Mouse (Mus musculus): ENCODE measurements around the gene Inhbe. TPM values are rescaled to one million over a fixed set of nuclear protein-coding genes. Genes with fewer than 3 reads are reported as not detected.

The Inhbe gene
- polyA plus RNA-seq, 1 experiment from 2014 or later: not detected

DNA sequence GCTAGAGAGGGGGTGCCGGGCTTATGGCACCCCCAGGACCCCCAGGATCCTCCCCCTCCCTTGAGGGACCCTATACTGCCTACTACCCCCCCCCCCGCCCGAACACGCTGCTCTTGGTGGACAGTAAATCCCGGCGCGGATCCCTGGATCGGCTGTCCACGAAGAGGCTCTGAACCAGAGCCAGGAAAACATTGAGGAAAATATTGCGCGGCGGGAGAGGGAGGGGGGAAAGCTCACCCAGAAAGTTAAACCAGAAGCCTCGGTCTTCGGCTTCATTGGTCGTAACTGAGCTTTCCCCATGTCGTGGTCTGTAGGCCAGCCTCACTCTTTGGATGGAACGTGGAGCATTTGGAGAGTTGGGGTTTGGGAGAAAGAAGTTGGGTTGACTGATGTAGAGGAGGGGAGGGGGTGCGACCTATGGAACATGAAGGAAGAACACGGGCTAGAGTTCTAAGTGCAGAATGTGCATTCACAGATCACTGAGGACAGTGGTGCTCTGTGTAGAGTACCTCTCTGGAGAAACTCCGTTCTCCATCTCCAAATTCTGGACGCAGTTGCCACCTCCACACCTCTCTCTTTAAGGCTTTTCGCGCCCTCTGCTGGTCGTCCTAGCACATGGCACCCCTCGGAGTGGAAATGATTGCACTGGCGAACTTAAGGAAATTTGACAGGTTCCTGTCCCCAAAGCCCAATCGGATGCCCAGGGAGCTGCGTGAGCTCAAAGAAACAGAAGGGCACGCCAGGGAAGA, 12.1 kb downstream of the Inhbe start, which contains the start of gene Gli1:
Gene Gli1, minus strand, starts transcription at position 84 of the 749 bp plus-strand sequence.
- peak; percentile 57 for ATAC-seq (replicated peaks; ENCODE audit: low FRiP score)
- Histone ChIP-seq H3K4me3 (replicated peaks) (peak within 1 kb of the TSS; percentile 61), H3K36me3 (peaks cover 9% of the 10 kb centered on the region), H3K27me3 (peaks cover 17% of the 10 kb centered on the region), H3K27ac (peak within 1 kb of the TSS; percentile 93), H3K4me1 (peaks cover 38% of the 10 kb centered on the region), H3K9me3 (replicated peaks) (no peaks in the 10 kb centered on the region), H3K9ac (peak within 1 kb of the TSS; percentile 53), H3K4me2 (peak within 1 kb of the TSS; percentile 97)
- under 1% methylated on average over 29 of the region's 29 CpGs for WGBS

DNA sequence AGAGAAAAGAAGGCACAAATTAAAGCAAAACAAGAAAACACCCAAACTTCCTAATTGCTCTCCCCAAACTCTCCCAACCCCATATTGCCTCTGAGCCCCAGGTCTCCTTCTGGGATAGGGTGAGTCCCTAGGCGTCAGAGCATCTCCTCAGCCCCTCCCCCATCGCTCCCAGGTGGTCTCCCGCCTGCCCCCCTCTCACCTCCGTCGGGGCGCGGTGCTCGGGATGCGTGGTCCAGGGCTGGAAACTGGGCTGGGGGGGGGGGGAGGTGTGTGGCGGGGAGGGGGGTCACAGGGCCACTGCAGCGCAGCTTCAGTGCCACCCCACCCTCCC, 12.9 kb downstream of the Inhbe start:
- H3K4me1 ChIP-seq: peaks cover 38% of the 10 kb centered on the region
- H3K4me3 ChIP-seq (replicated peaks): peak overlapping the region; percentile 61
- no peaks in the 10 kb centered on the region for H3K9me3 ChIP-seq (replicated peaks)
- H3K4me2 ChIP-seq: peak overlapping the region; percentile 97
- no peak for ATAC-seq (replicated peaks; ENCODE audit: low FRiP score)
- H3K27ac ChIP-seq: peak overlapping the region; percentile 93
- 0% methylated on average over 10 of the region's 11 CpGs for WGBS
- peaks cover 16% of the 10 kb centered on the region for H3K36me3 ChIP-seq
- H3K27me3 ChIP-seq: peaks cover 17% of the 10 kb centered on the region
- H3K9ac ChIP-seq: peak overlapping the region; percentile 53

DNA sequence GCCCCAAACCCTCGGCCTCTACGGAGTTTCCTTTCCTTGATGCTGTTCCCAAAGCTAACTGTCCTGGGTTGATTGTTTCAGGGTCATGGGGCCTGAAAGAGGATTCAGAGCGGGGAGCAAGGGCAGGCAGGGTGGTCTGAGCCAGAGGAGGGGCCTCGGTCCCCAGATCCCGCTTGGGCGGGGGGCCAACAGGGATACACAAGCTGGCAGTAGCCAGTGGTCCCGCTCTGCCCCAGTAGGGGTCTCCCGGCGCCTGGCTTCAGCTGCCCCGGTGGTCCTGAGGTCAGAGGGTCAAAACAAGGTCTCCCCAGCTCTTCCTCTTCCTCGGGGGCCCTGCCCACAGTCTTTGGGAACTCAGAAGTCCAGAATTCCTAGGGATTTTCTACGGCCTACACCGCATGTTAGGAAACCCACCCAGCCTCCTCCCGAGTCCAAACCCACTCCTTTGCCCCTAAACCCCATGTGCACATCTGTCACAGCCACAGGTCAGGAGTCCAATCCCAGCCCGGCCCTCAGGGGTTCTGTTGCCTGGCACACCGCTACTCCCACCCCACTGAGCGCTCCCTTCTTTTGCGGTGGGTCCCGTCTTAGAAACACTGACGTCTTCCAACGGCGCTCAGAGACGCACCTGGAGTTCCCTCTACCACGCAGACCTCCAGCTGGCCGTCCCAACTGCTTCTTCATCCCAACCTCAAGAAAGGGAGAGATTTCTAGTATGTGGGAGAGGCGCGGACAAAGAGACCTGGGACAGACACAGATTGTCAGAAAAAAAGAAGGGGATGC, 13.4 kb downstream of the Inhbe start:
- under 1% methylated on average over 27 of the region's 27 CpGs for WGBS
- H3K9ac ChIP-seq: peak overlapping the region; percentile 53
- H3K36me3 ChIP-seq: peaks cover 21% of the 10 kb centered on the region
- H3K27ac ChIP-seq: peak overlapping the region; percentile 93
- peaks cover 38% of the 10 kb centered on the region for H3K4me1 ChIP-seq
- peaks cover 17% of the 10 kb centered on the region for H3K27me3 ChIP-seq
- peak overlapping the region; percentile 61 for H3K4me3 ChIP-seq (replicated peaks)
- ATAC-seq (replicated peaks; ENCODE audit: low FRiP score): no peak; the same call in 1 of the 2 replicates
- no peaks in the 10 kb centered on the region for H3K9me3 ChIP-seq (replicated peaks)
- H3K4me2 ChIP-seq: peak overlapping the region; percentile 97

DNA sequence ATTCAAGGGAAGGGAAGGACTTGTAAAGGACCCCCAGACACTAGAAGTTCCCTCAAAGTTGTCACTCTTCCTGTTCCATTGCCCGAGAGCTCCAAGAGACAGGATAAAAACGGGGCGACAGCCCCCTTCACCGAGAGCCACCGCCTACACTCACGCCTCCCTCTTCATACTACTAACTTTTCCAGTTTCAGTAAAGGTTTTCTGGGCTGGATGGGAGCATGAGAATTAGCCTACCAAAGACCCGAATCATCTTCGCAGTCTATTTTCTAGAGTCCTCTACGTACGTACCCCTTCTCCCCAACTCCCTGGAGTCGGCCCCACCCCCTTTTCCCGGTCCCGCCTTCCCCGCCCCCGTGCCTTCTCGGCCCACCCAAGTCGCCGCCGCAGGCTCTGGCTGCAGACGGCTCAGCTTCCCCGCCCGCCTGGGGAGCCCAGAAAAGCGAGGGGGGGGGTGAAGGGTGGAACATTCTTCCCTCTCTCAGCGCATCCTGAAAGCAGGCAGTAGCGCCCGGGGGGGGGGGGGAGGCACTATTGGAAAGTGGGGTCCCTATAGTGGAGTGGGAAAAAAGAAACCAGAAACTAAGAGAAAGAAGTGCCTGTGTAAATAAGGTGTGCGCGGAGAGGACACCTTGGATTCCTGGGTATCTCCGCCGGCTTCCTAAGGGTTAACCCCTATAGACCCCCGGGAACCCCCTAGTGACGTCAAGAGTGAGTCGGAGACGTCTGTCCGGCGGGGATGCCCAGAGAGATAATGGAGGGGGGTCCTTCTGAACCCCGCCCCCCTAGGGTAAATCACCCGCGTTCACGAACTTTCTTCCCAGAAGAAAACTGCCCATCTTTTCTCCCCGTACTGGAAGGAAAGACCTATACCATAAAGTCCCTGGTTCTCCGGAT, 14.3 kb downstream of the Inhbe start:
- Histone ChIP-seq H3K36me3 (peaks cover 22% of the 10 kb centered on the region), H3K27me3 (peaks cover 17% of the 10 kb centered on the region), H3K4me1 (peaks cover 38% of the 10 kb centered on the region), H3K9ac (peak overlapping the region; percentile 53), H3K27ac (peak overlapping the region; percentile 93), H3K9me3 (replicated peaks) (no peaks in the 10 kb centered on the region), H3K4me3 (replicated peaks) (peak overlapping the region; percentile 61), H3K4me2 (peak overlapping the region; percentile 97)
- peak; percentile 55 for ATAC-seq (replicated peaks; ENCODE audit: low FRiP score)
- under 1% methylated on average over 41 of the region's 42 CpGs for WGBS

DNA sequence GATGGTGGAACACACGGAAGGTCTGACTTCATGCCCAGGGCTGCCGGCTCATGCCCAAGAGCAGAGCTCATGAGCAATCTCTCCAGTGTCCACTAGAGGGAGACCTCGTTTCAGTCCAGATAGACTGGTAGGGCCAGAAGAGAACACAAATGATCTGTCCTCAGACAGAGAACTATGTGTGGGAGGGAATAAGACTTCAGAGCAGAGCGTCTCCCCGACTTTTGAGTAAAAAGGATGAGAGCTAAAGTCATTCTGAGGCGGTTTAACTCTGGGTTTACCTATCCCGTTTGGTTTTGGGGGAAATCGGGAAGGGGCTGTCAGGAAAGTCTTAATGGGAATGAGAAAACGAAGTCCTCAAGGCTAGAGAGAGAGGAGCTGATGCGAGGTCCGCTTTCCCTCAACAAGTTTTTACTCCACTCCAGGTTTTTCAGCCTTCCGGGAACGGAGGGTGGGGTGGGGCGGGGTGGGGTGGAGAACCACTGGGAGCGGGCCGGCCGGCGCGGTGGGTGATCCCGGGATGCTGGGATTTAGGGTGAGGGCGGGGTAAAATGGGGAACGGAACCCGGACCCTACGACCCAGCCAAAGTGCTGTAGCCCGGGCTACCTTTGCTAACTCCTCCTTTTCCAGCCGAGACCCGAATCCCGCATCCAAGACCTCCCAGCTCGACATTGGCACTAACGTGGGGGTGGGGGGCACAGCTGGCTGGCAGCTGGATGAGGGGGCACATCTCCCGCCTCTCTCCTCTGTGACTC, 15.1 kb downstream of the Inhbe start:
- Histone ChIP-seq H3K4me2 (peak overlapping the region; percentile 97), H3K36me3 (peaks cover 25% of the 10 kb centered on the region), H3K27ac (peak overlapping the region; percentile 93), H3K9me3 (replicated peaks) (no peaks in the 10 kb centered on the region), H3K4me3 (replicated peaks) (peak overlapping the region; percentile 61), H3K9ac (peak overlapping the region; percentile 53), H3K4me1 (peaks cover 38% of the 10 kb centered on the region), H3K27me3 (peaks cover 17% of the 10 kb centered on the region)
- ATAC-seq (replicated peaks; ENCODE audit: low FRiP score): peak; percentile 68
- WGBS: under 1% methylated on average over 27 of the region's 31 CpGs

DNA sequence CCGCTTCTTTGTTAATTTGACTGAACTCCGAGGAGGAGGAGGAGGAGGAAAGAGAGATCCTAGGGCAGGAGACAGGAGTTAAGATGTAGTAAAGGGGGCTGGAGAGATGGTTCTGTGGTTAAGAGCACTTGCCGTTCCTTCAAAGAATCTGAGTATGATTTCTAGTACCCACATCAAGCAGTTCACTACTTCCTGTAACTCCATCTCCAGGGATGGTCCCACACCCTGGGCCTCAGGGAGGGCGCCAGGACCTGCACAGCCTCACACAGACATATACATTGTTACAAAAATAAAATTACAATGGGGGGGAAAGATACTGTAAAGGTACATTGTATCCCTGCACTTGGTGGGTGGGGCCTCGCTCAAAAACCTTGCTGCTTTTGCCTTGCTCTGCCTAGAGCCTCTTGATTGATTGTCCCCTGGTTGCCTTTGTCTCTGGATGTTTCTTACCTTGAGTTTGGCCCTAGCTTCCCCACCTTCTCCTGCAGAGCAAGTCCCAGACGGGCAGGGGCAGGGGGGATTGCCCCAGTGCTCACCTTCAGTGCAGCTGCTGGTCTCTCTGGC, 16.6 kb downstream of the Inhbe start:
- Histone ChIP-seq H3K4me2 (no peak overlapping the region), H3K9ac (no peak overlapping the region), H3K4me3 (replicated peaks) (no peak overlapping the region), H3K9me3 (replicated peaks) (no peaks in the 10 kb centered on the region), H3K27me3 (peaks cover 17% of the 10 kb centered on the region), H3K4me1 (peaks cover 37% of the 10 kb centered on the region), H3K36me3 (peaks cover 37% of the 10 kb centered on the region), H3K27ac (no peak overlapping the region)
- ATAC-seq (replicated peaks; ENCODE audit: low FRiP score): no peak
- 86% methylated on average over 6 of the region's 6 CpGs for WGBS

DNA sequence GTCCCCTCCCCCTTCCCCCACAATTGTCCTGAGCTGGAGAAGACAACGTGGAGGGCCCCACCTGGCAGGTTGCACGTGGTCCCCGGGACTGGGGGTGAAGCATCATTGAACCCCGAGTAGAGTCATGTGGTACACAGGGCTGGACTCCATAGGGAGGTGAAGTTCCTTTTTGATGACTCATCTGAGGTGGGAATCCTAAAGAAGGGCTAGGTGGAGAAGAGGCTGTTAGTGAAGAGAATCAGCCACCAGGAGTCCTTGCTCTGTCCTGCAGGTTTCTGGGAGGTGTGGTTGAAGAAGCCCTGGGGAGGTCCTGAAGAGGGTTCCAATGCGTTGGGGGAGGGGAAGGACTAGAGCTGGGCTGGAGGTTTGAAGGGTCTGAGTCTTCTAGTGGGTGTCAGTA, 17.3 kb downstream of the Inhbe start:
- H3K27ac ChIP-seq: no peak overlapping the region
- 64% methylated on average over 5 of the region's 5 CpGs for WGBS
- ATAC-seq (replicated peaks; ENCODE audit: low FRiP score): no peak
- no peaks in the 10 kb centered on the region for H3K9me3 ChIP-seq (replicated peaks)
- no peak overlapping the region for H3K4me3 ChIP-seq (replicated peaks)
- no peak overlapping the region for H3K4me2 ChIP-seq
- peaks cover 40% of the 10 kb centered on the region for H3K36me3 ChIP-seq
- H3K4me1 ChIP-seq: peaks cover 31% of the 10 kb centered on the region
- H3K27me3 ChIP-seq: peaks cover 15% of the 10 kb centered on the region
- no peak overlapping the region for H3K9ac ChIP-seq

DNA sequence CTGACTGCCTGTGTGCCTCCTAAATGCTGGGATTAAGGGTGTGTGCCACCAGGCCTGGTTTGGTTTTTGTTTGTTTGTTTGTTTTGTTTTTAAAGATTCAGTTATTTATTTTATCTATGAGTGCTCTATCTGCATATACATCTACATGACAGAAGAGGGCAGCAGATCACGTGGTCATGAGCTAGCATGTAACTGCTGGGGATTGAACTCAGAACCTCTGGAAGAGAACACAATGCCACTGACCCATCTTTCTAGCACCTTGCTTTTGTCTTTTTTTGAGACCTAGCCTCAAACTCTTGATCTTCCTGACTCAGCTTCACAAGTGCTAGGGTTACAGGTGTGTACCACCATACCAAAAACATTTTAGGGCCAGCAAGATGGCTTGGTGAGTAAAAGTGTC, 18.9 kb downstream of the Inhbe start:
- no peaks in the 10 kb centered on the region for H3K9me3 ChIP-seq (replicated peaks)
- H3K36me3 ChIP-seq: peaks cover 49% of the 10 kb centered on the region
- peaks cover 14% of the 10 kb centered on the region for H3K4me1 ChIP-seq
- no peak for ATAC-seq (replicated peaks; ENCODE audit: low FRiP score)
- no peak overlapping the region for H3K27ac ChIP-seq
- H3K27me3 ChIP-seq: 0 out of 2 replicates have a peak, but pooled peaks cover 5% of the 10 kb centered on the region
- no peak overlapping the region for H3K4me3 ChIP-seq (replicated peaks)
- H3K9ac ChIP-seq: no peak overlapping the region
- 78% methylated on average over 1 of the region's 1 CpGs for WGBS
- H3K4me2 ChIP-seq: no peak overlapping the region

DNA sequence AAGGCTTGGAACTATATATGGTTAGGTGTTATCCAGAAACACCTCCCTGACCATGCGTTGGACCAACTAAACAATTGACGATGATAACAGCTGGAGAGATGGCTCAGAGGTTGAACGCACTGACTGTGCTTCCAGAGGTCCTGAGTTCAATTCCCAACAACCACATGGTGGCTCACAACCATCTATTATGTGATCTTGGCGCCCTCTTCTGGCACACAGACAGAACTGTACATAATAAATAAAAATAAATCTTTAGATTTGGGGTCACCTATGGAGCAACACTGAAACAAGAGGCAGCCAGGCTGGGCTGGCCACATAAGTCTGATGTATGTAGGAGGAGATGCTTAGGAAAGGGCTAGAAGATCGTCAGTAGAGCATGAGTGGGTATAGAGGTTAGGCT, 21.1 kb downstream of the Inhbe start:
- Histone ChIP-seq H3K4me1 (no peaks in the 10 kb centered on the region), H3K4me3 (replicated peaks) (no peak overlapping the region), H3K27ac (no peak overlapping the region), H3K4me2 (no peak overlapping the region), H3K9ac (no peak overlapping the region), H3K9me3 (replicated peaks) (no peaks in the 10 kb centered on the region), H3K27me3 (peaks cover 18% of the 10 kb centered on the region), H3K36me3 (peaks cover 49% of the 10 kb centered on the region)
- ATAC-seq (replicated peaks; ENCODE audit: low FRiP score): no peak
- WGBS: 74% methylated on average over 5 of the region's 5 CpGs

DNA sequence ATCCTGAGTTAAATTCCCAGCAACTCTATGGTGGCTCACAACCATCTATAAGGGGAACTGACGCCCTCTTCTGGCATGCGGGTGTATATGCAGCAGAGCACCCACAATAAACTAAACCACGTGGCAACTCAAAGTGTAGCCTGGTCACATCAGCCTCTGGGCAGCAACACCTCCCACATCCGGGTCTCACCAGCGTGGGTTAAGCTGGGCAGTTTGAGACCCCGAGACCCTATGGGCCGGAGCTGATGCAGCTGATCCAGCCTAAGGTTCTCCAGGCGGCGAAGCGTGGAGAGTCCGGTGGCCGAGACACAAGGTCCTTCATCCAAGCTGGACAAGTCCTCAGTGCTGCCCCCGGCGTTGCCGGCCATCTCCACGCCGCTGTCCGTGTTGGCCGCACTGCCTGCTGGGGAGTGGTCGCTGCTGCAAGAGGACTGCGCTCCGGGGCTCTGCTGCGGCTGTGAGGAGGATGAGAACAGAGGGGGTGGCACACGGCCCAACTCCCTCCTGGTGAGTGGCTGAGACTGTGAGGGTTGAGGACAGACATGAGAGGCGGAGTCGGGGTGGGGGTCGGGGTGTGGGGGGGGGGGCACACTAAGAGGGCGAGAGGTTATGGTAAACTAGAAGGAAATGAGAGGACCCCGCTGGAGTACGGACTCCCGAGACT, 21.9 kb downstream of the Inhbe start:
- H3K4me1 ChIP-seq: 0 out of 2 replicates have a peak, but pooled peaks cover 4% of the 10 kb centered on the region
- H3K27ac ChIP-seq: no peak overlapping the region
- WGBS: 33% methylated on average over 31 of the region's 31 CpGs
- no peak overlapping the region for H3K9ac ChIP-seq
- peak overlapping the region; percentile 46 for H3K4me2 ChIP-seq
- H3K4me3 ChIP-seq (replicated peaks): 0 out of 2 replicates have a peak overlapping the region, but pooled peaks have one; percentile 10
- H3K9me3 ChIP-seq (replicated peaks): no peaks in the 10 kb centered on the region
- peaks cover 24% of the 10 kb centered on the region for H3K27me3 ChIP-seq
- ATAC-seq (replicated peaks; ENCODE audit: low FRiP score): no peak
- H3K36me3 ChIP-seq: peaks cover 44% of the 10 kb centered on the region

All from kidney, embryonic 15.5 days (tissue).